Mouse (Mus musculus) lung, adult 2 months (tissue): ENCODE measurements at regions not wholly inside any gene's neighbourhood (a gene's known extent, or its start where the extent isn't known, plus 50 kb on each side); places are given as distances from the start of the nearest gene placed in this dataset.

Experiments used
- CTCF ChIP-seq: fragments of 200-500 bp; IDR thresholded peaks from 2 replicates; pipeline ENCODE4 v1.5.1; 2011; ENCODE audit warnings: mild to moderate bottlenecking, low read length, control low read depth; ENCODE audit not compliant: insufficient read depth
- POLR2A ChIP-seq: fragments of 200-500 bp; IDR thresholded peaks from 2 replicates; pipeline ENCODE4 v1.6.1; 2011; ENCODE audit warnings: low read depth, mild to moderate bottlenecking, control low read depth, low read length, borderline replicate concordance; ENCODE audit errors: extremely low read depth

DNA sequence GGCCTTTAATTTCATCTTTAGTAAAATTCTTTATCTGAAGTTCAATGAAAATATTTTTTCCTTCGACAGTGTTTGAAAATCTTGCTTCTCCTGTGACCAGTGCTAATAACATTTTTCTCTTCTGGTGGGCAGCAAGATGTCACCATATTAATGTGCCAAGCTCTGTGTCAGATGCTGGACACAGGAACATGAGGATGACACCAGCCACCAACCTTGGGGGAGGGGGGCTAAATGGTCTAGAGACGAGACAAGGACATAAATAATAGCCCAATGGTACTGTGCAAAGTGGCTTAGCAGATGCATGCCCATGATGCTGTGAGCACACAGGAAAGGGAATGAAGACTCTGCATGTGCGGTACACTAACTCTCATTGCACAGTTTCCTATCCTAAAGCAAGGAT is 373.8 kb downstream of the Nuf2 start:
- TF ChIP-seq POLR2A (no peak), CTCF (no peak)
